Comparison of ENCODE assay signal across 18 mouse cellular contexts in the genomic region with DNA sequence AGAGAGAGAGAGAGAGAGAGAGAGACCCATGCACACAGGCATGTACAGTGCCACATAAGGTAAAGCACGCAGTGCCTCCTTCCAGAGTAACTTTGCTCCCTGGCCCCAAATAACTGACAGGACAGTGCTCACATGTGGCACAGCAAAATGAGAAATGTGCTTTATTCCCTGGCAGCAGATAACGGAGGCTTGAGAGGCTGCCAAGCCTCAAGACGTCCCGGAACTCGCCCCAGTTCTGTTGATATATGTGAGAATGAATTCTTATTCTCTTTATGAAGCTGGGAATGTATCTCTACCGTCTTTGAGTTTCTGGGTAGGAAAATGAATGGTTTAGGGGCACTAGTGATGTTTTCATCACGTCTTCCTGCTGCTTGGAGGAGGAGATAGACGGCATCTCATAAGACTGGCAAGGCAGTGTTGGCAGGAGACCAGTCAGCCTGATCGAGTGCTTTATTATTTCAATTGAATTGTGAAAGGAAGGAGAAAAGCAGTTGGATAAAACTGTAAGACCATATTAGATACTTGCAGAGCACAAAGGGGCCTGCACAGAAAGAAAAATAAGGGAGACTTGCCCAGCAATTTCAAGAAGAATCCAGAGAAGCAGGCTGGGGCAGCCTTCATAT.
DNase-seq lines count a peak whose midpoint lies in the region; ATAC-seq and TF ChIP-seq lines count a peak whose summit lies in the region.
"Had no signal": no experiment of that assay in that cellular context is flagged by ENCODE, and none has a peak within 500 bp of the region (broad histone marks: within the 10 kb centered on the region; RNA-seq: fewer than 3 reads in every experiment).

No protein-coding gene starts in this region.

- no peak overlapping the region for H3K4me2 ChIP-seq in liver, postnatal 0 days (ENCODE audit: low read depth, low read length)
- H3K4me2 ChIP-seq: heart, embryonic 11.5 days; lung, embryonic 15.5 days had no signal

- no peaks in the 10 kb centered on the region for H3K4me1 ChIP-seq in liver, postnatal 0 days (ENCODE audit: insufficient read depth)
- H3K4me1 ChIP-seq: lung, embryonic 15.5 days had no signal

- peak overlapping the region; percentile 58 for H3K27ac ChIP-seq in layer of hippocampus, adult 2 months
- H3K27ac ChIP-seq in liver, postnatal 0 days (ENCODE audit: low read depth): no peak overlapping the region
- H3K27ac ChIP-seq: kidney, postnatal 0 days; left cerebral cortex, adult 2 months; lung, embryonic 15.5 days; stomach, postnatal 0 days had no signal

- ATAC-seq in liver, postnatal 0 days: no peak
- ATAC-seq: intestine, embryonic 16.5 days had no signal

- no peak for TF ChIP-seq EP300 in liver, postnatal 0 days (IDR thresholded peaks at IDR 0.05; ENCODE audit: low read depth)

- H3K4me3 ChIP-seq in layer of hippocampus, adult 2 months: 0 out of 2 replicates have a peak overlapping the region, but pooled peaks have one; percentile 8
- H3K4me3 ChIP-seq in liver, postnatal 0 days (ENCODE audit: low read depth, low read length): no peak overlapping the region
- H3K4me3 ChIP-seq: erythroblast, embryonic 14.5 days; left cerebral cortex, adult 2 months; lung, embryonic 15.5 days had no signal

- WGBS in liver, postnatal 0 days (ENCODE audit: insufficient replicate concordance): 72% methylated on average over 9 of the region's 9 CpGs

- H3K9me3 ChIP-seq in liver, postnatal 0 days (ENCODE audit: low read length): no peaks in the 10 kb centered on the region
- H3K9me3 ChIP-seq: lung, embryonic 15.5 days had no signal

- no peak overlapping the region for H3K9ac ChIP-seq in liver, postnatal 0 days (replicated peaks)
- H3K9ac ChIP-seq: lung, embryonic 15.5 days had no signal

- H3K36me3 ChIP-seq in liver, postnatal 0 days (replicated peaks; ENCODE audit: insufficient read depth, low read length): no peaks in the 10 kb centered on the region
- H3K36me3 ChIP-seq: lung, embryonic 15.5 days had no signal

- peak; percentile 36 to 44 for DNase-seq in cerebellum, postnatal 10 days
- no peak for DNase-seq in cerebellum, adult 9-10 months
- DNase-seq in layer of hippocampus, adult 2 months (ENCODE audit: low spot score in 2 of 2): peak; percentile 11 to 15
- DNase-seq in layer of hippocampus, adult 11-12 months (ENCODE audit: low spot score): no peak
- DNase-seq in adrenal gland, postnatal 36 days: peak; percentile 11 to 15
- peak; percentile 42 to 43 for DNase-seq in right cerebral cortex, postnatal 10 days (ENCODE audit: low spot score in 2 of 2)
- DNase-seq in embryo, embryonic 9.5 days (ENCODE audit: extremely low spot score): no peak
- DNase-seq in liver, postnatal 0 days: no peak
- DNase-seq: cerebellum, adult 18-20 months; gastrocnemius, postnatal 14 days; thymus, postnatal 36 days had no signal

- no peak for TF ChIP-seq CTCF in layer of hippocampus, adult 2 months (conservative IDR thresholded peaks at IDR 0.05)
- TF ChIP-seq CTCF in liver, postnatal 0 days (IDR thresholded peaks at IDR 0.05; ENCODE audit: low read depth): no peak

- no peaks in the 10 kb centered on the region for H3K27me3 ChIP-seq in liver, postnatal 0 days (ENCODE audit: insufficient read depth, low read length)
- H3K27me3 ChIP-seq: lung, embryonic 15.5 days had no signal

Comparison
In these comparisons a context has a peak if more than half of its experiments do, and no peak if none do; other contexts are left out.
1. DNase-seq: peak in cerebellum, postnatal 10 days (2 of 2), layer of hippocampus, adult 2 months (2 of 2), adrenal gland, postnatal 36 days (2 of 2) and right cerebral cortex, postnatal 10 days (2 of 2); none in cerebellum, adult 9-10 months (single experiment), layer of hippocampus, adult 11-12 months (single experiment), embryo, embryonic 9.5 days (single experiment) and liver, postnatal 0 days (single experiment).